In the genomic region with DNA sequence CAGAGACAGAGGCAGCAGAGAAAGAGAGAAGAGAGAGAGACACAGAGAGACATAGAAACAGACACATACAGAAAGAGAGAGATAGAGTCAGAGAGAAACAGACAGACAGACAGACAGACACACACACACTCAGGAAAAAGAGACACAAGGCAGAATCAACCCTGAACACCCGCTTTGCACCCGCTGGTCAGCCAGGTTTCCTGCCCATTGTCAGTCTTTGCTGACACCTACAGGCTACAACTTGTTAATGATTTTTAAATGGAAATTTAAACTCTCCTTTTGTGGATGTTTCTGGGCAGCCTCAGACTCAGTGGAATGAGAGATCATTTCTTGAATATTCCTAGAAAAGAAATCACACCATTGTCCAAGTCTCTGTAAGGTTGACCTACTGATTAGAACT, we compare ENCODE assay signal across 10 mouse cellular contexts. TPM values are rescaled to one million over a fixed set of nuclear protein-coding genes. Genes with fewer than 3 reads are reported as not detected.
DNase-seq lines count a peak whose midpoint lies in the region; ATAC-seq and TF ChIP-seq lines count a peak whose summit lies in the region.
"Had no signal": no experiment of that assay in that cellular context is flagged by ENCODE, and none has a peak within 500 bp of the region (broad histone marks: within the 10 kb centered on the region; RNA-seq: fewer than 3 reads in every experiment).

No protein-coding gene starts in this region.

- TF ChIP-seq CTCF in heart, adult 2 months (IDR thresholded peaks at IDR 0.05): peak; percentile 83
- no peak for TF ChIP-seq CTCF in thymus, adult 2 months (IDR thresholded peaks at IDR 0.05; ENCODE audit: borderline replicate concordance, control insufficient read depth, extremely low read depth, insufficient read depth, low read length, poor library complexity)

- H3K27me3 ChIP-seq in heart, adult 2 months (ENCODE audit: control insufficient read depth, insufficient read depth, low read length): no peaks in the 10 kb centered on the region; the same call in 1 of the 2 replicates
- H3K27me3 ChIP-seq in heart, embryonic 11.5 days (ENCODE audit: control insufficient read depth, insufficient read depth, low read length): no peaks in the 10 kb centered on the region
- no peaks in the 10 kb centered on the region for H3K27me3 ChIP-seq in thymus, adult 2 months (ENCODE audit: control insufficient read depth, insufficient read depth, low read length)
- H3K27me3 ChIP-seq: liver, embryonic 15.5 days had no signal

- intact Hi-C loops in heart, adult 2 months (cut with DNase I): loop anchor here (1.0 kb wide), 2 partner anchors 34 to 68 kb away; no protein-coding TSS in a partner anchor

- no peaks in the 10 kb centered on the region for H3K4me1 ChIP-seq in heart, adult 2 months (ENCODE audit: control insufficient read depth, insufficient read depth, low read length)
- H3K4me1 ChIP-seq in heart, embryonic 11.5 days (ENCODE audit: control insufficient read depth, insufficient read depth, low read length): no peaks in the 10 kb centered on the region
- H3K4me1 ChIP-seq in thymus, adult 2 months (replicated peaks; ENCODE audit: control insufficient read depth, insufficient read depth, low read length): peaks cover 14% of the 10 kb centered on the region
- H3K4me1 ChIP-seq: embryonic facial prominence, embryonic 13.5 days had no signal

- DNase-seq in heart, adult 2 months: peak in 1 of 2 experiments; percentile 32
- DNase-seq in thymus, postnatal 0 days (ENCODE audit: low spot score): peak; percentile 71
- no peak for DNase-seq in thymus, adult 2 months
- DNase-seq in cerebellum, postnatal 36 days: peak; percentile 14 to 28
- peak; percentile 50 for DNase-seq in kidney, postnatal 14 days
- DNase-seq in urinary bladder, postnatal 4 days (ENCODE audit: low spot score in 2 of 2): no peak

- no peak for ATAC-seq in heart, embryonic 11.5 days (replicated peaks; ENCODE audit: insufficient number of reproducible peaks, low FRiP score, low TSS enrichment)
- ATAC-seq in monocyte, adult 5-6 weeks (replicated peaks; ENCODE audit: insufficient number of reproducible peaks, low FRiP score, low TSS enrichment, poor library complexity, severe bottlenecking): peak; percentile 58

- TF ChIP-seq EP300 in heart, adult 2 months (IDR thresholded peaks at IDR 0.05; ENCODE audit: insufficient read depth, low read depth, low read length): peak; percentile 67; the same call in 1 of the 2 replicates

- no peak for TF ChIP-seq POLR2A in heart, adult 2 months (IDR thresholded peaks at IDR 0.05; ENCODE audit: insufficient read depth, low read depth, low read length)
- no peak for TF ChIP-seq POLR2A in thymus, adult 2 months (IDR thresholded peaks at IDR 0.05; ENCODE audit: control insufficient read depth, extremely low read depth, insufficient read depth, low read length, poor library complexity)

- H3K4me3 ChIP-seq in heart, adult 2 months: no peak overlapping the region
- H3K4me3 ChIP-seq in heart, embryonic 11.5 days (ENCODE audit: low read depth, low read length): no peak overlapping the region
- H3K4me3 ChIP-seq in thymus, adult 2 months (ENCODE audit: control insufficient read depth, insufficient read depth, low read length): no peak overlapping the region
- H3K4me3 ChIP-seq: embryonic facial prominence, embryonic 13.5 days; liver, embryonic 15.5 days had no signal

- no peaks in the 10 kb centered on the region for H3K36me3 ChIP-seq in heart, adult 2 months (ENCODE audit: control insufficient read depth, insufficient read depth, low read length)
- no peaks in the 10 kb centered on the region for H3K36me3 ChIP-seq in heart, embryonic 11.5 days (ENCODE audit: control insufficient read depth, insufficient read depth, low read length)
- H3K36me3 ChIP-seq in thymus, adult 2 months (ENCODE audit: control insufficient read depth, insufficient read depth, low read length): no peaks in the 10 kb centered on the region
- H3K36me3 ChIP-seq: embryonic facial prominence, embryonic 13.5 days; liver, embryonic 15.5 days had no signal

- no peak overlapping the region for H3K27ac ChIP-seq in heart, adult 2 months
- H3K27ac ChIP-seq in heart, embryonic 11.5 days (ENCODE audit: low read depth, low read length): no peak overlapping the region
- no peak overlapping the region for H3K27ac ChIP-seq in thymus, adult 2 months (ENCODE audit: control insufficient read depth, insufficient read depth, low read length)
- H3K27ac ChIP-seq: embryonic facial prominence, embryonic 13.5 days; liver, embryonic 15.5 days had no signal

- no peaks in the 10 kb centered on the region for H3K79me2 ChIP-seq in heart, adult 2 months (replicated peaks; ENCODE audit: control insufficient read depth, insufficient read depth, low read length)

- no peak overlapping the region for H3K4me2 ChIP-seq in heart, embryonic 11.5 days
- H3K4me2 ChIP-seq: embryonic facial prominence, embryonic 13.5 days; liver, embryonic 15.5 days had no signal

- H3K9ac ChIP-seq in heart, adult 2 months (ENCODE audit: low read depth, low read length): no peak overlapping the region
- H3K9ac ChIP-seq in heart, embryonic 11.5 days (ENCODE audit: low read depth, low read length): no peak overlapping the region
- H3K9ac ChIP-seq: embryonic facial prominence, embryonic 13.5 days; liver, embryonic 15.5 days had no signal

- WGBS in heart, adult 2 months: 1% methylated on average over 2 of the region's 2 CpGs
- WGBS in heart, embryonic 11.5 days (ENCODE audit: insufficient replicate concordance): 4% methylated on average over 2 of the region's 2 CpGs
- WGBS in thymus, adult 2 months: 2% methylated on average over 2 of the region's 2 CpGs

- H3K9me3 ChIP-seq in heart, embryonic 11.5 days (replicated peaks; ENCODE audit: control insufficient read depth, low read length): 0 out of 2 replicates have a peak, but pooled peaks cover 3% of the 10 kb centered on the region
- H3K9me3 ChIP-seq: liver, embryonic 15.5 days had no signal

RNA-seq across cellular contexts. Expression of a gene that starts 16.4 kb away (rescaled TPM):
- 1 to 10 TPM; 1.6 to 2.2 TPM for total RNA-seq in heart, adult 2 months (2021)
- 8.9 and 19.1 TPM in 2 replicates for polyA plus RNA-seq in heart, adult 2 months (2012; rRNA removed)
- 0.27 and 0.29 TPM in 2 replicates for polyA plus RNA-seq in heart, embryonic 11.5 days (2014; fragmentation: Nextera tagmentation; extraction: Ambion mirVana)
- polyA plus RNA-seq in thymus, postnatal 0 days (2015; fragmentation: Nextera tagmentation; extraction: Ambion mirVana): 39.8 and 42.2 TPM in 2 replicates
- polyA plus RNA-seq in thymus, adult 2 months (2012; rRNA removed): 130 and 197 TPM in 2 replicates
- total RNA-seq in monocyte, adult 5-6 weeks (2017): 48.2 to 62.0 TPM (median 61.5 TPM) in 3 replicates

RNA-seq across cellular contexts. Expression of a gene that starts 18.1 kb away (rescaled TPM):
- 1 to 10 TPM; 3.4 to 7.2 TPM for total RNA-seq in heart, adult 2 months (2021)
- polyA plus RNA-seq in heart, adult 2 months (2012; rRNA removed): 10.9 and 11.7 TPM in 2 replicates
- 0.63 and 0.86 TPM in 2 replicates for polyA plus RNA-seq in heart, embryonic 11.5 days (2014; fragmentation: Nextera tagmentation; extraction: Ambion mirVana)
- polyA plus RNA-seq in thymus, postnatal 0 days (2015; fragmentation: Nextera tagmentation; extraction: Ambion mirVana): 81.6 and 87.3 TPM in 2 replicates
- 197 and 202 TPM in 2 replicates for polyA plus RNA-seq in thymus, adult 2 months (2012; rRNA removed)
- 145 to 195 TPM (median 175 TPM) in 3 replicates for total RNA-seq in monocyte, adult 5-6 weeks (2017)

RNA-seq across cellular contexts. Expression of a gene that starts 18.3 kb away (rescaled TPM):
- 10 to 100 TPM in 1 of 2 experiments, 1 to 10 TPM in 1; 6.9 to 13.5 TPM for total RNA-seq in heart, adult 2 months (2021)
- polyA plus RNA-seq in heart, adult 2 months (2012; rRNA removed): 16.0 and 20.5 TPM in 2 replicates
- 0.42 and 0.59 TPM in 2 replicates for polyA plus RNA-seq in heart, embryonic 11.5 days (2014; fragmentation: Nextera tagmentation; extraction: Ambion mirVana)
- polyA plus RNA-seq in thymus, postnatal 0 days (2015; fragmentation: Nextera tagmentation; extraction: Ambion mirVana): 251 and 261 TPM in 2 replicates
- 288 and 334 TPM in 2 replicates for polyA plus RNA-seq in thymus, adult 2 months (2012; rRNA removed)
- 119 to 198 TPM (median 134 TPM) in 3 replicates for total RNA-seq in monocyte, adult 5-6 weeks (2017)

RNA-seq across cellular contexts. Expression of a gene that starts 26.2 kb away (rescaled TPM):
- total RNA-seq in heart, adult 2 months (2021): 1 to 10 TPM; 2.1 to 2.3 TPM
- polyA plus RNA-seq in heart, adult 2 months (2012; rRNA removed): 2.3 and 7.6 TPM in 2 replicates
- 0.20 TPM in 1 of 2 replicates, not detected in the other for polyA plus RNA-seq in heart, embryonic 11.5 days (2014; fragmentation: Nextera tagmentation; extraction: Ambion mirVana)
- 57.8 and 62.9 TPM in 2 replicates for polyA plus RNA-seq in thymus, postnatal 0 days (2015; fragmentation: Nextera tagmentation; extraction: Ambion mirVana)
- polyA plus RNA-seq in thymus, adult 2 months (2012; rRNA removed): 119 and 123 TPM in 2 replicates
- 71.7 to 98.5 TPM (median 90.4 TPM) in 3 replicates for total RNA-seq in monocyte, adult 5-6 weeks (2017)

RNA-seq across cellular contexts. Expression of a gene that starts 28.2 kb away (rescaled TPM):
- 10 to 100 TPM; 12.3 to 18.9 TPM for total RNA-seq in heart, adult 2 months (2021)
- polyA plus RNA-seq in heart, adult 2 months (2012; rRNA removed): 33.5 and 44.2 TPM in 2 replicates
- 1.5 and 2.5 TPM in 2 replicates for polyA plus RNA-seq in heart, embryonic 11.5 days (2014; fragmentation: Nextera tagmentation; extraction: Ambion mirVana)
- polyA plus RNA-seq in thymus, postnatal 0 days (2015; fragmentation: Nextera tagmentation; extraction: Ambion mirVana): 875 and 899 TPM in 2 replicates
- 656 and 705 TPM in 2 replicates for polyA plus RNA-seq in thymus, adult 2 months (2012; rRNA removed)
- total RNA-seq in monocyte, adult 5-6 weeks (2017): 387 to 472 TPM (median 466 TPM) in 3 replicates

Comparison
In these comparisons a context has a peak if more than half of its experiments do, and no peak if none do; other contexts are left out.
1. DNase-seq: peak in thymus, postnatal 0 days (single experiment), cerebellum, postnatal 36 days (2 of 2) and kidney, postnatal 14 days (single experiment); none in thymus, adult 2 months (single experiment) and urinary bladder, postnatal 4 days (0 of 2).
2. RNA of a gene that starts 18.3 kb away (polyA plus RNA-seq): 288 to 334 TPM in thymus, adult 2 months, 251 to 261 TPM in thymus, postnatal 0 days and 16.0 to 20.5 TPM in heart, adult 2 months; 0.42 to 0.59 TPM in heart, embryonic 11.5 days; every median in the first group is over 10 times any median in the second.